Mouse (Mus musculus) myocyte (in vitro differentiated cells): Measurements from ENCODE around the gene Gm21188. TPM values are rescaled to one million over a fixed set of nuclear protein-coding genes. Genes with fewer than 3 reads are reported as not detected.
"Not testable (repeated sequence)": the region's sequence is repeated elsewhere in the genome, so short reads cannot be mapped to it uniquely, and the experiment has no call there.

Source experiments
- H3K27me3 ChIP-seq: one replicate; pipeline ENCODE4 v1.6.1; 2011; ENCODE audit not compliant: control insufficient read depth, insufficient read depth, insufficient read length
- H3K36me3 ChIP-seq: one replicate; pipeline ENCODE4 v1.6.1; 2011; ENCODE audit not compliant: control insufficient read depth, insufficient read depth
- H3K4me2 ChIP-seq: one replicate; pipeline ENCODE4 v1.6.1; 2011; ENCODE audit warnings: low read depth, control low read depth
- H3K4me3 ChIP-seq: one replicate; pipeline ENCODE4 v1.5.1; 2011; ENCODE audit warnings: mild to moderate bottlenecking, control low read depth, moderate library complexity
- H3K79me2 ChIP-seq: one replicate; pipeline ENCODE4 v1.6.1; 2011; ENCODE audit not compliant: control insufficient read depth, insufficient read depth
- H3ac ChIP-seq: one replicate; pipeline ENCODE4 v1.6.1; 2011; ENCODE audit not compliant: control insufficient read depth, insufficient read length
- polyA plus RNA-seq: library from polyadenylated mRNA; unstranded; fragments of >200 nt; fragmentation: generic; extraction: Trizol; gene quantifications from one replicate; pipeline ENCODE4 v1.2.1, GENCODE M21; 2012; ENCODE audit warnings: missing spikeins

Gene Gm21188
- polyA plus RNA-seq, 1 experiment = not detected

- not testable (repeated sequence) for H3K4me2 ChIP-seq, H3ac ChIP-seq, H3K36me3 ChIP-seq, H3K4me3 ChIP-seq, H3K27me3 ChIP-seq, H3K79me2 ChIP-seq
Observed at GRCm38 (mm10) chr13:120024581-120024980, 27.4 kb downstream of the Gm21188 start.

GRCm38 (mm10) chr13:120021477-120021876, 30.5 kb downstream of the Gm21188 start:
- H3K36me3 ChIP-seq, H3K27me3 ChIP-seq, H3ac ChIP-seq, H3K4me2 ChIP-seq, H3K4me3 ChIP-seq, H3K79me2 ChIP-seq: not testable (repeated sequence)

DNA sequence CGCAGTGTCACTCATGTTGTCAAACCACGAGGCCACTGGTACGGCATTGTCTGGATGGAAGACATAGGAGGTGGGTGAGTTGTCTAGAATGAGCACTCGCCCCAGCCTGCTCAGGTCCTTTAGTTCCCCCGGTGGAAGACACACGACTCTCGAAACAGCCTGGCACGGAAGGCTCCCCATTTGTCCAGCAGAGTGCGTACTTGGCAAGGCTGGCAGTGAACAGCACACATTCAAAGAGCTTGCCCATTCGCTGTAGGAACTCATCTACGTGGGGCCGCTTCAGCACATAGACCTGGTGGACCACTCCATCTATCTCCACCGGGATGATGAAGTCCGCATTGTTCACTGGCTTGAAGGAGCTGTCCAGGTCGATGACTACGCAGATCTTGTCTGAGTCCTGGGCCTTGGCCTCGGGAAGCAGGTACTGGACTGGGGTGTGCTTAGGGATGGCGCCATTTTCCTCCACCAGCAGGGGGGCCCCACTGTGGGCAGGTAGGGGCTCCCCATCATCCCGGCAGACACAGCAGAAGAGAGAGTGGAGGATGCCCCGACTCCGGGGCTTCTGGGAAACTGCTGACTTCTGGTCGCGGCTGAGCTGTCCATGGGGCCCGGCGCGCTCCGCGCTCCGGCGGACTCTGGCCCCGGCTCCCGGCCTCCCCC, 36.5 kb downstream of the Gm21188 start:
- not testable (repeated sequence) for H3K27me3 ChIP-seq, H3K4me2 ChIP-seq, H3K36me3 ChIP-seq, H3K79me2 ChIP-seq, H3ac ChIP-seq, H3K4me3 ChIP-seq

DNA sequence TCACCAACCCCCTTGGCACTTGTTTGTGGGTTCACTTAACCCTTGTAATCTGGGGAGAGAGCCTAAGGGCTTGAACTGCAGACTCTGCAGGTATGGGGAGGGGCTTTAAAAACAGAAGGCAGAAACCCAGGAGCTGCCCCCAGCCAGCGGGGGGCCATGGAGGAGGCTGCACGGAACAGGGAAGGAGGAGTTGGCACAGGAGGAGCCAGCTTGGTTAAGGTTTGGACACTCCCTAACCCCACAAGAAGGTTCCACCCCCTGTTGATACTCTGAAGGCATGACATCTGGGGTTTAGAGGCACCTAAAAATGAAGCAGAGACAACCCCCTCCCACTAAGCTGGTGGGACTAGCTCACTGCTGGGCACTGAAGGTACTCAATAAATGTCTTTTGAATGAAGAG, 38.0 kb downstream of the Gm21188 start:
- H3K4me3 ChIP-seq, H3K36me3 ChIP-seq, H3ac ChIP-seq, H3K79me2 ChIP-seq, H3K4me2 ChIP-seq, H3K27me3 ChIP-seq: not testable (repeated sequence)

DNA sequence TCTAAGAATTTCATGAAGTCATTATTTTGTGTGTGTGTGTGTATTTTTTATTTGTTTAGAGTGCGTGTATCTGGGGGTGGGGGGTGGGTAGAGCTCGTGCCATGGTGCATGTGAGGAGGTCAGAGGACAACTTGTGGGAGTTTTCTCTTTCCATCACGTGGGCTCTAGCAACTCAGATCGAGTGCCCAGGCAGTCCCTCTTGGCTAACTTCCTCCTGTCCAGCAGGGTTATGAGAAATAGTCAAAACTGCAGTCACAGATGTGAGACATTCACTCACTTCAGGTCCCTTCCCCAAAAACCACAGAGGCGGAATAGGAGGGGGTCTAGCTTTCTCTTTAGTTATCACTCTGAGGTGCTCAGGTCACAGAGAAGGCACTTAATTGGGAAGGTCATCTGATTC, 38.5 kb downstream of the Gm21188 start:
- not testable (repeated sequence) for H3ac ChIP-seq, H3K79me2 ChIP-seq, H3K4me3 ChIP-seq, H3K4me2 ChIP-seq, H3K36me3 ChIP-seq, H3K27me3 ChIP-seq

DNA sequence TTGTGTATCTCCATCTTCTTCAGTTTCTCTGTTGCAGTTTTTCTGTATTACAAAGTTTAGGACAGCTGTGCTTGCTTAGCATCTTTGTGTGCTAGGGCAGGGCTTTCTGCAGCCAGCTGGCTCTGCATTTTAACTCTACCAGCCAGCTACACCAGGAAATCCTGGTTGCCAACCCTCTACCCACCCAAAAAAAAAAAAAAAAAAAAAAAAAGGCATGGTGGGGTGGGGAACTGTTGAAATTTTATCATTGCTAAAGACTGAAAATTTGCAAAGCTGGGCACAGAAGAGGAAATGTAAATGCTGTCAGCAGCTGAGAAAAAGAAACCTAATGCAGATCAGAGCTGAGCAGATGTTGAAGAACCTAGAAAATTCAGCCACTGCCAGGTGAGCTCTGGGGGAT, 41.9 kb downstream of the Gm21188 start:
- not testable (repeated sequence) for H3ac ChIP-seq, H3K36me3 ChIP-seq, H3K4me2 ChIP-seq

GRCm38 (mm10) chr13:119999215-119999614, 52.8 kb downstream of the Gm21188 start:
- H3K4me3 ChIP-seq, H3K27me3 ChIP-seq, H3K36me3 ChIP-seq, H3ac ChIP-seq, H3K79me2 ChIP-seq, H3K4me2 ChIP-seq: not testable (repeated sequence)

More for the DNA sequence above, 41.9 kb downstream of the Gm21188 start:
- H3K27me3 ChIP-seq, H3K79me2 ChIP-seq, H3K4me3 ChIP-seq: not testable (repeated sequence)

- H3K4me3 ChIP-seq, H3ac ChIP-seq, H3K27me3 ChIP-seq, H3K4me2 ChIP-seq, H3K36me3 ChIP-seq, H3K79me2 ChIP-seq: not testable (repeated sequence)
Observed at GRCm38 (mm10) chr13:119998442-119999086, 53.4 kb downstream of the Gm21188 start.

GRCm38 (mm10) chr13:119991917-119992496, 60.0 kb downstream of the Gm21188 start:
- H3K27me3 ChIP-seq, H3K4me3 ChIP-seq, H3K36me3 ChIP-seq, H3K79me2 ChIP-seq, H3K4me2 ChIP-seq, H3ac ChIP-seq: not testable (repeated sequence)

- not testable (repeated sequence) for H3ac ChIP-seq, H3K36me3 ChIP-seq
Observed at GRCm38 (mm10) chr13:119991264-119991663, 60.7 kb downstream of the Gm21188 start.

More at GRCm38 (mm10) chr13:119991264-119991663, 60.7 kb downstream of the Gm21188 start:
- not testable (repeated sequence) for H3K4me2 ChIP-seq, H3K27me3 ChIP-seq, H3K79me2 ChIP-seq, H3K4me3 ChIP-seq

Other genes with a start within 250 kb of the Gm21188 start
- not detected for gene AF067063, start 222.0 kb downstream of the Gm21188 start, polyA plus RNA-seq
- gene D13Ertd608e, start 216.2 kb downstream of the Gm21188 start, polyA plus RNA-seq = not detected
- gene Tcstv1, start 157.4 kb downstream of the Gm21188 start, polyA plus RNA-seq = not detected
- gene Gm21761, start 122.9 kb downstream of the Gm21188 start, polyA plus RNA-seq = not detected
- not detected for gene B020031M17Rik, start 101.4 kb downstream of the Gm21188 start, polyA plus RNA-seq
- gene Gm36079, start 25.2 kb downstream of the Gm21188 start, polyA plus RNA-seq = not detected
- not detected for gene Gm20767, start 88.1 kb upstream of the Gm21188 start, polyA plus RNA-seq
- not detected for gene Gm21818, start 120.2 kb upstream of the Gm21188 start, polyA plus RNA-seq
- gene Gm21762, start 163.8 kb upstream of the Gm21188 start, polyA plus RNA-seq = not detected
- gene Gm21731, start 186.9 kb upstream of the Gm21188 start, polyA plus RNA-seq = not detected
- gene AF067061, start 210.9 kb upstream of the Gm21188 start, polyA plus RNA-seq = not detected
- gene BC147527, start 248.2 kb upstream of the Gm21188 start, polyA plus RNA-seq = not detected